Mouse (Mus musculus) cerebellum, postnatal 4 days (tissue): ENCODE measurements around the gene Ext2.

Source experiments
- DNase-seq, 2 experiments: peaks; one replicate each; pipeline ENCODE4 v3.0.0; 2022; ENCODE audit warnings: low spot score in 2 of 2, mixed read lengths in 1 of 2

Ext2 gene

GRCm38 (mm10) chr2:93624665-93625408 lies 197.5 kb downstream of the Ext2 start:
- DNase-seq = no peak

- DNase-seq = peak in 1 of 2 experiments; percentile 20
Measured at GRCm38 (mm10) chr2:93619208-93619849, 203.0 kb downstream of the Ext2 start.

GRCm38 (mm10) chr2:93618447-93619199 lies 203.7 kb downstream of the Ext2 start:
- no peak for DNase-seq

GRCm38 (mm10) chr2:93615845-93616689 lies 206.3 kb downstream of the Ext2 start:
- no peak for DNase-seq

- DNase-seq = no peak
Measured at GRCm38 (mm10) chr2:93613020-93613419, 209.3 kb downstream of the Ext2 start.
